Mouse (Mus musculus) embryonic facial prominence, embryonic 14.5 days (tissue): ENCODE measurements around the gene Gm4131. TPM values are rescaled to one million over a fixed set of nuclear protein-coding genes. Genes with fewer than 3 reads are reported as not detected.

ENCODE experiments used
- ATAC-seq: fragments of 200-750 bp; cut with Nextera tagmentation; 2 replicates; pipeline ENCODE4 v1.8.0; 2017; ENCODE audit warnings: low read depth, moderate number of reproducible peaks, moderate TSS enrichment
- DNase-seq: peaks from one replicate; pipeline ENCODE4 v3.0.0-alpha.2; 2015; ENCODE audit warnings: low spot score
- H3K27ac ChIP-seq: fragments of 300-500 bp; sonication (generic); replicated peaks from 2 replicates; pipeline ENCODE4 v1.5.1; 2014; ENCODE audit warnings: low read depth, mild to moderate bottlenecking, low read length, moderate library complexity
- H3K27me3 ChIP-seq: fragments of 300-500 bp; sonication (generic); replicated peaks from 2 replicates; pipeline ENCODE4 v1.6.1; 2014; ENCODE audit warnings: low read length; ENCODE audit not compliant: control insufficient read depth, insufficient read depth
- H3K36me3 ChIP-seq: fragments of 300-500 bp; sonication (generic); 2 replicates; pipeline ENCODE4 v1.6.1; 2014; ENCODE audit warnings: low read length, mixed read lengths; ENCODE audit not compliant: control insufficient read depth, insufficient read depth
- H3K4me1 ChIP-seq: fragments of 300-500 bp; sonication (generic); 2 replicates; pipeline ENCODE4 v1.6.1; 2014; ENCODE audit warnings: antibody characterized with exemption, low read length; ENCODE audit not compliant: control insufficient read depth, insufficient read depth
- H3K4me2 ChIP-seq: fragments of 300-500 bp; sonication (generic); 2 replicates; pipeline ENCODE4 v1.6.1; 2014; ENCODE audit warnings: low read depth, mild to moderate bottlenecking, low read length, moderate library complexity, mixed read lengths
- H3K4me3 ChIP-seq: fragments of 300-500 bp; sonication (generic); 2 replicates; pipeline ENCODE4 v1.5.1; 2014; ENCODE audit warnings: low read depth, mild to moderate bottlenecking, low read length
- H3K9ac ChIP-seq: fragments of 300-500 bp; sonication (generic); 2 replicates; pipeline ENCODE4 v1.6.1; 2014; ENCODE audit warnings: low read depth, mild to moderate bottlenecking, low read length, moderate library complexity, mixed read lengths
- H3K9me3 ChIP-seq: fragments of 300-500 bp; sonication (generic); 2 replicates; pipeline ENCODE4 v1.6.1; 2016; ENCODE audit warnings: low read length; ENCODE audit not compliant: control insufficient read depth
- WGBS: fragments of 180-500 bp; shearing (Covaris S2); extraction: QIAGEN DNeasy Blood & Tissue Kit; methylation state at CpG from one replicate; pipeline ENCODE4 v1.1.7; 2014; 5-methylcytosine and 5-hydroxymethylcytosine counted together
- polyA plus RNA-seq: library from polyadenylated mRNA; unstranded; fragments of >200 nt; fragmentation: Nextera tagmentation; extraction: Ambion mirVana; gene quantifications from 2 replicates; pipeline ENCODE4 v1.2.1, GENCODE M21; 2014

Gm4131 gene
- polyA plus RNA-seq, 1 experiment from 2014 or later = 0.28 TPM

GRCm38 (mm10) chr14:62437806-62438205, 128.9 kb downstream of the Gm4131 start:
- H3K27ac ChIP-seq = no peak overlapping the region
- no peaks in the 10 kb centered on the region for H3K27me3 ChIP-seq
- H3K4me1 ChIP-seq = no peaks in the 10 kb centered on the region
- no peaks in the 10 kb centered on the region for H3K9me3 ChIP-seq
- H3K9ac ChIP-seq = no peak overlapping the region
- DNase-seq (no peak), ATAC-seq (no peak)
- H3K4me2 ChIP-seq = no peak overlapping the region
- H3K36me3 ChIP-seq = no peaks in the 10 kb centered on the region
- H3K4me3 ChIP-seq = no peak overlapping the region
- 93% methylated on average over 2 of the region's 2 CpGs for WGBS

- H3K27me3 ChIP-seq = no peaks in the 10 kb centered on the region
- no peaks in the 10 kb centered on the region for H3K36me3 ChIP-seq
- H3K4me2 ChIP-seq = no peak overlapping the region
- H3K4me1 ChIP-seq = no peaks in the 10 kb centered on the region
- 61% methylated on average over 2 of the region's 2 CpGs for WGBS
- H3K27ac ChIP-seq = no peak overlapping the region
- DNase-seq (peak; percentile 63), ATAC-seq (peak; percentile 72)
- no peaks in the 10 kb centered on the region for H3K9me3 ChIP-seq
- H3K9ac ChIP-seq = no peak overlapping the region
- H3K4me3 ChIP-seq = no peak overlapping the region
These were observed 141.4 kb downstream of the Gm4131 start for GRCm38 (mm10) chr14:62425277-62425691.

DNA sequence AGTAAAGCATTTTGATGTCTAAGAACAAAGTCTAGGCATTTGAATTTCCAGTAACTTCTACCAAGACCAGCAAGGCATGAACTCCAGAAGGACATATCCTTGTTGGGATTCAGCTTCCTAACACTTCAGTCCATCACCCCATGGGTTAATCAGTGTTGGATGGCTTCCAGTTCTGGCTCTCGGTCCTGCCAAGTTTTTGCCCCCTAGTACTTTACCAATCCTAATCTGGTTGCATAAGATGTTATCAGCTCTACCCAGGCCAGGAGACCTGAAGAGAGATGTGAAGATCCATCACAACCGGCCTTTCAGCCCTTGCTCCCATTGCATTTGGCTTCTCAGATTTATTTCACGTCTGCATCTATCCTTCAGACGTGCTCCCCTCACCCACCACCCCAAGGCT, 144.5 kb downstream of the Gm4131 start:
- H3K27ac ChIP-seq = no peak overlapping the region
- H3K9ac ChIP-seq = no peak overlapping the region
- no peak for ATAC-seq
- 0 out of 2 replicates have a peak, but pooled peaks cover 2% of the 10 kb centered on the region for H3K4me1 ChIP-seq
- no peaks in the 10 kb centered on the region for H3K9me3 ChIP-seq
- no peak overlapping the region for H3K4me2 ChIP-seq
- 68% methylated on average over 4 of the region's 4 CpGs for WGBS
- H3K4me3 ChIP-seq = no peak overlapping the region
- no peak for DNase-seq
- H3K36me3 ChIP-seq = no peaks in the 10 kb centered on the region
- H3K27me3 ChIP-seq = no peaks in the 10 kb centered on the region

GRCm38 (mm10) chr14:62417501-62417900, 149.2 kb downstream of the Gm4131 start:
- Histone ChIP-seq H3K36me3 (no peaks in the 10 kb centered on the region), H3K27ac (no peak overlapping the region), H3K27me3 (no peaks in the 10 kb centered on the region), H3K4me3 (no peak overlapping the region), H3K9me3 (no peaks in the 10 kb centered on the region), H3K4me2 (no peak overlapping the region), H3K4me1 (peaks cover 14% of the 10 kb centered on the region; the same call in 1 of the 2 replicates), H3K9ac (no peak overlapping the region)
- DNase-seq (no peak), ATAC-seq (no peak)
- 74% methylated on average over 3 of the region's 3 CpGs for WGBS

DNA sequence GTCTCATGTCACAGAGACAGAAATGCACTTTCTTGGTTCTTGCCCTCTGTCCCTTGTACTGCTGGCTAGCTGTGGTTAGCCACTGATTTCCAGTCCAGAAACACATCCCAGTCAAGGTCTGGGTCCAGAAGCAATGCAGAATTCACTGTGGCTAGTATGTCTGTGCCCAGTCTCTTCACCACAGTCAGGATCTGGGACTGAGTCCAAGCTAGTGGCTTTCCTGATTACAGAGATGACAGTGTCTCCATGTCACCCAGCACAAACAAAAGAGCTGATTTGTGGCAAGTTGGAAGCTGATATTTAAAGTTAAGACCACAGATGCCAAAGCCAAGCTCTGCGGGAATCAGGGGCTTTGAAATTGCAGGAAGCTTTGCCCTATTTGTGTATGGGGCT, 150.0 kb downstream of the Gm4131 start:
- no peaks in the 10 kb centered on the region for H3K36me3 ChIP-seq
- DNase-seq (peak; percentile 83), ATAC-seq (peak; percentile 82; the same call in 1 of the 2 replicates)
- no peaks in the 10 kb centered on the region for H3K27me3 ChIP-seq
- H3K9me3 ChIP-seq = no peaks in the 10 kb centered on the region
- no peak overlapping the region for H3K27ac ChIP-seq
- H3K4me2 ChIP-seq = no peak overlapping the region
- peaks cover 14% of the 10 kb centered on the region; the same call in 1 of the 2 replicates for H3K4me1 ChIP-seq
- H3K4me3 ChIP-seq = no peak overlapping the region
- WGBS = 41% methylated on average over 1 of the region's 1 CpGs
- no peak overlapping the region for H3K9ac ChIP-seq

GRCm38 (mm10) chr14:62416007-62416741, 150.5 kb downstream of the Gm4131 start:
- 59% methylated on average over 7 of the region's 7 CpGs for WGBS
- Histone ChIP-seq H3K27ac (peak overlapping the region; percentile 21; the same call in 1 of the 2 replicates), H3K36me3 (no peaks in the 10 kb centered on the region), H3K4me3 (no peak overlapping the region), H3K9ac (no peak overlapping the region; the same call in 1 of the 2 replicates), H3K4me2 (no peak overlapping the region), H3K4me1 (peaks cover 14% of the 10 kb centered on the region; the same call in 1 of the 2 replicates), H3K27me3 (no peaks in the 10 kb centered on the region), H3K9me3 (no peaks in the 10 kb centered on the region)
- DNase-seq (peak; percentile 23), ATAC-seq (no peak)

Other genes with a start within 250 kb of the Gm4131 start
- 0.10 and 0.15 TPM in 2 replicates for gene Gucy1b2, start 110.6 kb downstream of the Gm4131 start, polyA plus RNA-seq
- gene Fam124a, start 11.2 kb downstream of the Gm4131 start, polyA plus RNA-seq = 3.2 and 3.8 TPM in 2 replicates
- gene Serpine3, start 96.7 kb upstream of the Gm4131 start, polyA plus RNA-seq = 0.42 TPM in 1 of 2 replicates, not detected in the other
- 26.6 and 27.0 TPM in 2 replicates for gene Ints6, start 194.2 kb upstream of the Gm4131 start, polyA plus RNA-seq